Mouse (Mus musculus) brain, embryonic 14.5 days (tissue): ENCODE measurements around the gene Entpd7.

ENCODE experiments used
- CTCF ChIP-seq: fragments of 200-500 bp; IDR thresholded peaks from 2 replicates; pipeline ENCODE4 v1.5.1; 2012; ENCODE audit warnings: inconsistent platforms, mild to moderate bottlenecking, moderate library complexity, borderline replicate concordance; ENCODE audit not compliant: insufficient read depth, insufficient read length; ENCODE audit errors: extremely low read depth
- POLR2A ChIP-seq: fragments of 200-500 bp; IDR thresholded peaks from 2 replicates; pipeline ENCODE4 v1.6.1; 2012; ENCODE audit warnings: mild to moderate bottlenecking, inconsistent platforms, borderline replicate concordance; ENCODE audit not compliant: poor library complexity, insufficient read depth, insufficient read length, severe bottlenecking; ENCODE audit errors: extremely low read depth

- TF ChIP-seq POLR2A: no peak
- no peak for TF ChIP-seq CTCF
These were observed 38.2 kb upstream of the Entpd7 start for GRCm38 (mm10) chr19:43651241-43651785.
